Mouse (Mus musculus) frontal cortex, adult 2 months (tissue): ENCODE results near the gene Tfeb. TPM values are rescaled to one million over a fixed set of nuclear protein-coding genes. Genes with fewer than 3 reads are reported as not detected.

Source experiments
- DNase-seq, 2 experiments: peaks; one replicate each; pipeline ENCODE4 v3.0.0; 2022; ENCODE audit warnings: low spot score in 1 of 2; ENCODE audit errors: extremely low spot score in 1 of 2
- polyA plus RNA-seq: library from polyadenylated mRNA; depleted of rRNA; stranded (reverse); fragments of >200 nt; gene quantifications from 2 replicates; pipeline ENCODE4 v1.2.3, GENCODE M21; 2012

Gene Tfeb
- polyA plus RNA-seq, 1 experiment = 9.5 TPM

GRCm38 (mm10) chr17:47750101-47750500, 13.3 kb downstream of the Tfeb start:
- no peak for DNase-seq

DNA sequence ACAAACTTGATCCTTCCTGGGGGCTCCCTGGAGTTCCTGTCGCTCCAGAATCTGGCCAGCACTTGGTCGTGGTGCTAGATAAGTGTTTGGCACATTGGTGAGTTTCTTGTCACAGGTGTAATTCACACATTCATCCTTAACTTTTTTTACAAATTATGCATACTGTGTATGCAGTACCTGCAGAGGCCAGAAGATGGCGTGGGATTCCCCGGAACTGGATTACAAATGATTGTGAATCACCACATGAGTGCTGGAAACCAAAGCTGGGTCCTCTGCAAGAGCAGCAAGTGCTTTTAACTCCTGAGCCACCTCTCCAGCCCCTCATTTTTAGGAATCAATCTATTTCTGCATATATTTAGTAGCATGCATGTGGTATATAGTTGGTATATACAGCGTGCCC, 15.0 kb downstream of the Tfeb start:
- no peak for DNase-seq

GRCm38 (mm10) chr17:47753130-47753775, 16.4 kb downstream of the Tfeb start:
- no peak for DNase-seq

DNA sequence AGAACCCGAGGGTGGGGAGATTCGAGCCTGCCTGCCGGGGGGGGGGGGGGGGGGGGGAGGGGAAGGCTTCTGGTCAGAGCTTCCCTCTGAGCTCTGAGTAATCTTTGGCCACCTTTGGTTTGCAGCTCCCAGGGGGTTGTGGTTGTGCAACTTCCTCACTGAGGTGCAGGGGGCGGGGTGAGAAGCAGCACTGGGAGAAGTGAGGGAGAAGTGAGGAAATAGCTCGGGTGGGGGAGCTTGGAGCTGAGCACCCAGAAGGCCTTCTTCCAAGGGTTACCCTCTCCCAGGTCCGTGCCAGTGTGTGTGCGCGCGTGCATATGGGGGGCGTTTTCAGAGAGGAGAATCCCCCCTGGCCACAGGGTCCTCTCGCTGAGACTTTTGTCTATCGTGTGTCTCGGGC, 17.4 kb downstream of the Tfeb start:
- peak in 1 of 2 experiments; percentile 29 for DNase-seq

DNA sequence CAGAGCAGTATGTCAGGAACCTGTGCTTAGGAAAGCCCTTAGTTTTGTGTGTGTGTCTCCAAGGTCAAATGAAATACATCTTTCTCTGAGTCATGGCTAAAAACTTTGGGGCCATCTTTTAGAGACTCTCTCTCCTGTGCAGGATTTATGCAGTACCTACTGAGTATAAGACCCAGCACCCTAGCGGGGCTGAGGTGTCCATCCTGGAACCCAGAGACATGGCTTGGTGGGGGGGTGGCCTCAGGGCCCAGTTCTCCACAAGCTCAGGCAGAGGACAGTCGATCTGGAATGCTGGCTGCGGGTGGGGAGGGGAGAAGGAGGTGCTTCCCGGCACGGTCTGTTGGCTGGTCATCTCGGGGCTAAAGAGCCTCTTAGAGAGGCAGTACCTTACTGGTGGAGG, 19.5 kb downstream of the Tfeb start:
- no peak for DNase-seq

GRCm38 (mm10) chr17:47757056-47757610, 20.3 kb downstream of the Tfeb start:
- no peak for DNase-seq

- peak in 1 of 2 experiments; percentile 54 for DNase-seq
These were observed 23.0 kb downstream of the Tfeb start for GRCm38 (mm10) chr17:47759702-47760410.

DNA sequence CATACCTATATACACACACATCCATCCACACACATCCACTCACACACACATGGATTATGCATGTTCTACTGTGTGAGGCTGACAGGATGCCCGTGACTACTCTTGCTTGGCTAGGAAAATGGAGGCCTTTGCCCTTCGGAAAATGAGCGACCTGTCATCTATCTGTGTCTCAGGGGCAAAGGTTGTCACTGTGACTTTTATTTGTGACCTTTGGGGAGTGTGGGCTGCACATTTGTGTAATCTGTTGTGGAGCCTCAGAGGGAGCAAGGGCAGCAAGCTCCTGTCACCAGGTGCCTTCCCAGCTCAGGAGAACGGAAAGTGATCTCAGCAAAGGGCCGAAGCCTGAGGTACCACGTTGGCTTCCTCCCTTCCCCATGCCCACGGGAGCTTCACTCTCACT, 25.2 kb downstream of the Tfeb start:
- no peak for DNase-seq

DNA sequence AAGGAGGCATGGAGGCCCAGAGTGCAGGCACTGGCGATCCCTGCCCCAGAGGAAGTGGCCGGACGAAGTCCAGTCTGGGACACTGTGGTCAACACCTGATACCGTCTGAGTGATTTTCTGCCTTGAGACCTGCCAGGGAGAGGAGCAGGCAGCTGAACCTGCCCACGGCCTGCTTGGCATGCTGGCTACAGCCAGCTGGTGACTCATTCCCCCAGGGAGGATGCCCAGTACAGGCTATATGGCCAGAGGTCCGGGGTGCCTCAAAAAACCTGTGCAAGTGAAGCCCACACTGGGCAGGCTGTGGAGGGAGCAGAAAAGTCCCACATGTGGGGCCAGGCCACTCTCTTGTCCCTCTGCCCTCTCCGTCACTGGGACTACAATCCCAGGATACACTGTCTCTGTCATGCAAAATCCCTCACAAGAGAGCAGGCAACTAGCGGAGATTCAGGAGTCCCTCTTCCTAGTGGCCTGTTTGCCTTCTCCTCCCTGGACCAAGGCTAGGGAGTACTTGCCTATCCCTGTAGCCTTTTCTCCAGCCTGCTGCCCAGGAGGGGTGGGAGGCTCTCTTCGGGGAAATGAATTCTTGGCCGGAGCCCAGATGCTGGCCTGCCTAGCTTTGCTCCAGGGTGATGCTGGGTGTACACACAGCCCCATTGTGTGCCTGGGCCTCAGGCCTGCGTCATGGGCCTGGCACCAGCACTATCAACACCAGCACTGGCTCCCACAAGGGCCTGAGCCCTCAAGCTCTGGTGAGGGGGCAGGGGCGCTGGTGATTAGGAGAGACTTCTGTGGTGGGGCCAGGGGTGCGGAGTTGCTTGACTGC, 25.9 kb downstream of the Tfeb start:
- DNase-seq = peak; percentile 69 to 84

DNA sequence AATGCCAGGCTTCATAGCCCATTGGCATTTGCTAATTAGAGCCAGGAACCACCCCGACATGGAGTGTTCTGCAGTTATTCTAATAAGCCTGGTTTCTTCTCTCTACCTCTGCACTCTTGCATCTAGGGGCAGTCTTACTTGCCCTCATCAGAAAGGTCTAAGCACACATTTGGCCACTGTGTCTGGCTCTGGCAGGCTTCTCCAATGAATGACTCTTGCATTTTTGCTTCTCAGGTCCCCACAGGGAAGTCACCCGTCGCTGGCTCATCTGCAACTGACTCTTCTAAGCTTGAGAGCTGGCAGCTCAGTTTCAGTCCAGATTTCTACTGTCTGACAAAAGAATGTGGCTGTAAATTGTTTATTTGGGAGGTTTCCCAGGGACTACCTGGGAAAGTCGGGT, 29.2 kb downstream of the Tfeb start:
- DNase-seq = no peak

- DNase-seq = no peak
These were observed 29.7 kb downstream of the Tfeb start for GRCm38 (mm10) chr17:47766407-47767043.

DNA sequence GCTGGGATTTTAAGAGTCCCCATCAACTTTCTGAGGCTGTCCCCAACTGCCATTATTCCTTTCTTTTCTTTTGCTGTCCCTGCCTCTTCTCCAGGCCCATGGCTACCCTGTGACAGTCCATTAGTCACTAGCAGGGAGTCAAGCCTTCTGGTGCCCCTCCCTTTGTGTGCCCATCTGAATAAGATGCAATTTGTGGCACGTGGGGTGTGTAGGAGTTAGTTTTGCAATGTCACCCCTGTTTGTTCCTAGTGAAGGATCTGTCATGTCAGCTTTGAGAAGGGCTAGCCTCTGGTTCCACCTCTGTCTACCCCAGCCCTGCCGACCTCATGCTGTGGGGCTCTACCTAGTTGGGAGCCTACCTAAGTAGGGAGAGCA, 30.2 kb downstream of the Tfeb start:
- no peak for DNase-seq

- DNase-seq = no peak
These were observed 30.8 kb downstream of the Tfeb start for GRCm38 (mm10) chr17:47767456-47768141.

DNA sequence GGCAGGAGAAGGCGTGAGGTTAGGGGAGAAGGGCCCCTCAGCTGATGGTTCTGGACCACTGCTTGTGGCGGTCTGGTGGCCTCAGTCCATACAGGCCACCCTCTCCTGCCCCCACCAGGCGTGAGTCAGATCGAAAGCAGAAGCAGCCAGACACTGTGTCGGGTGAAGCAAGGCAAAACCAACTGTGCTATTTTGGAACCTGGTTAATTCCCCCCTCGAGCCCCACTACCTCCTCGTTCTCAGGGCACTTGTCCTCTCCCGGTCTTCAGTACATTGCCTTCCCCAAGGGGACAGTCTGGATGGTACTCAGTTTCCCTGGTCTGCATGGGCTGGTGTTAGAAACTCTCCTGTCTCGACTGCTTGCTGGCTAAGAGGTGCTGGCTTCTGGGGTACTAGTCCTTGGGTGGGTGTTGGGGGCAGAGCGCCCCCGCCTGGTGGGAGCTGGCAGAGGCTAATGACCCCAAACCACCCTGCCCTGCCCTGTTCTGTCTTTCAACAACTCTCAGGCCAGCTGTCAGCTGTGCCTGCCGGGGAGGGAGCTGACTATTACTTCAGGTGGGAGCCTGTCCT, 32.0 kb downstream of the Tfeb start:
- DNase-seq = no peak

GRCm38 (mm10) chr17:47769389-47770299, 32.8 kb downstream of the Tfeb start:
- DNase-seq = no peak

DNA sequence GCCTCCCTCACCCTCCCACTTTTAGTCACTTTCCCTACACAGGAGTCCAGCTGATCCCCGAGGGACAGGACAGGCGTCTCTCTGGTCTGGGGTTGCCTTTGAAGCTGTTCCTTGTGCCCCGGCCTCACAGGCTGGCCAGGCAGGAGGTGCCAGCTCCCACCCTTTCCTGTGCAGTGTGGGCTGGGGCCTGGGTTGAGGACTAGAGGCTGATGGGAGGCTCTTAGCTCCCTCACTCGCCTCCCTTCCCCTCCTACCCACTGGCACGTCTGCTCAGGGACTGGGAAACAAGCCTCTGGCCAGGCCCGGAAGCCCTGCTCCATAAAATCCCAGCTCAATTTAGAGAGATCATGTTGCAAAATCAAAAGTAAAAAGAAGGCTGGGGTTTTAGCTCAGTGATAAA, 36.8 kb downstream of the Tfeb start:
- DNase-seq = no peak

GRCm38 (mm10) chr17:47777141-47777540, 40.3 kb downstream of the Tfeb start:
- DNase-seq = no peak

- no peak for DNase-seq
These were observed 43.6 kb downstream of the Tfeb start for GRCm38 (mm10) chr17:47780470-47780869.

- no peak for DNase-seq
These were observed 45.7 kb downstream of the Tfeb start for GRCm38 (mm10) chr17:47782486-47782885.
